Mouse (Mus musculus): ENCODE measurements at regions not wholly inside any gene's neighbourhood (a gene's known extent, or its start where the extent isn't known, plus 50 kb on each side); places are given as distances from the start of the nearest gene placed in this dataset.

GRCm38 (mm10) chr1:124674420-124674819 lies 629.1 kb upstream of the Dpp10 start:
- TF ChIP-seq CTCF (IDR thresholded peaks at IDR 0.05; ENCODE audit: insufficient read depth, low read depth, low read length) (no peak), POLR2A (IDR thresholded peaks at IDR 0.05; ENCODE audit: insufficient read depth, low read depth, low read length) (no peak)

Measured in olfactory bulb, adult 2 months (tissue).